Mouse (Mus musculus): ENCODE results near the gene Arl5c. TPM values are rescaled to one million over a fixed set of nuclear protein-coding genes. Genes with fewer than 3 reads are reported as not detected.

Arl5c gene
- 12.4 and 17.8 TPM in 2 replicates for polyA plus RNA-seq (2016; fragmentation: Nextera tagmentation; extraction: Ambion mirVana)

DNA sequence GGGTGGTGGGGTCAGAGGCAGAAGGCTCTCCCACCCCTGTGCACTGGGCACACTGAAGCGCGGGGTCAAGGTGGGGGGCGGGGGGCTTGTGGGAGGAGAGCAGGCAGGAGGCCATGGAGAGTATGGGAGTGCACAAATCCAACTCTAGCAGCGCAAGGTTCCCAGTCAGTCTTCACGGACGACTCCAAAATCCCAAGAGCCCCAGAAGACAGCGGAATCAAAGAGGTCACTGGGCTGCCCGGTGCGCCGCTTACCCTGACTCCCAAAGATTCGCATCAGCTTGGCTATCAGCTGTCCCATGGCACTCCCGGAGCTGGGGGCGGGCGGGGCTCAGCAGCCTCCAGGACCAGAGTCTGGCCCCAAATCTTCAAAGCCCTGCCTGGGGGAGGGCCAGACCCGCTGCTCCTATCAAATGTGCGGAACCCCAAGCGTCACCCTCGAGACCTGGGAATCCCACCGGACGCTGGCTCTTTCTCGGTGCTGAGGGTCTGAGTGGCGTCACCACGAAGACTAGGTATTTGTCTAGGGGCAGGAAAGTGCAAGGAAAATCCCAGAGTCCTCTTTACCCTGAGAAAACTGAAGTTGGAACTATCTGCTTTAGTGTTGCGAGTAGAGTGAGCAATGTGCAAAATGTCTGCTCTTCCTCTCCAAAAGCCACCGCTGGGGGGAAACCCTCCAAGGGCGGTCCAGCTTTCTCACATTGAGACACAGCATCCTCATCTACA lies at the start of gene Arl5c:
Arl5c (minus strand) TSS at position 618 of the 725 bp plus-strand sequence.
- Histone ChIP-seq H3K27ac (peak within 1 kb of the TSS; percentile 5; the same call in 1 of the 2 replicates), H3K4me1 (peaks cover 26% of the 10 kb centered on the region)

DNA sequence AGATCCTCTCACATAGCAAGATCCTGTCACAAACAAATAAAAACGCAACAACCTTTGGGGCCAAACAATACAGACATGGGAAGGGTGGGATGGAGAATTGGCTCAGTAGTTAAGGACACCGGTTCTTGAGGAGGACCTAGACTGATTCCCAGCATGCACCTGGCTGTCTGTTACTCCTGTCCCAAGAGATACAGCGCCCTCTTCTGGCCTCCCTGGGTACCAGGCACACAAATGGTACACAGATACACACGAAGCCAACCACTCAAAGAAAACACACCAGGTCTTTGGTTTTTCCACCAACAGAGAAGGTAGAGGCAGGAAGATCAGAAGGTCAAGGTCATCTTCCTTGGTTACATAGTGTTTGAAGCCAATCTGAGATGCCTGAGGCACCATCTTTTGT lies 49.6 kb upstream of the Arl5c start:
- peaks cover 41% of the 10 kb centered on the region for H3K27me3 ChIP-seq (ENCODE audit: low read depth, poor library complexity, severe bottlenecking)
- no peaks in the 10 kb centered on the region for H3K9me3 ChIP-seq (replicated peaks)
- WGBS, result 67% methylated on average over 4 of the region's 4 CpGs
- H3K36me3 ChIP-seq, result no peaks in the 10 kb centered on the region
- DNase-seq (ENCODE audit: low spot score), result no peak
- H3K4me3 ChIP-seq, result no peak overlapping the region
- H3K27ac ChIP-seq, result no peak overlapping the region
- H3K4me1 ChIP-seq, result peaks cover 16% of the 10 kb centered on the region

More for the DNA sequence above, at the start of gene Arl5c:
- DNase-seq (ENCODE audit: low spot score), result peak; percentile 62
- Histone ChIP-seq H3K36me3 (no peaks in the 10 kb centered on the region), H3K4me3 (peak within 1 kb of the TSS; percentile 52), H3K9me3 (replicated peaks) (no peaks in the 10 kb centered on the region), H3K27me3 (ENCODE audit: low read depth, poor library complexity, severe bottlenecking) (peaks cover 54% of the 10 kb centered on the region)
- WGBS, result 1% methylated on average over 26 of the region's 26 CpGs

DNA sequence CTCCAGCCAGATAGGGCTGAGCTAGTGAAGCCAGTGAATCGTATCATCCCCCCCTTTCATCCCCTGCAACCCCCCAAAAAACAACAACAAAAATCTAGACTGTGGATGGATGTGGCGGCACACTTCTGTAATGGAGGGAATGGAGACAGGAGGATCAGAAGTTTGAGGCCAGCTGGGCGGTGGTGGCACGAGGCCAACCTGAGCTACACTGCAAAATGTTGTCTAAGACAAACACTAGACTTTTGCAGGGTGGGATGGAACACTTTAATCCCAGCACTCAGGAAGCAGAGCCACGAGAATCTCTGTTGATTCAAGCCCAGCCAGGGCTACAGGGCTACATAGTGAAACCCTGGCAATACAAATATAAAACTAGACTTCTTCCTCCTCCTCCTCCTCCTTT lies 48.1 kb upstream of the Arl5c start:
- Histone ChIP-seq H3K36me3 (no peaks in the 10 kb centered on the region), H3K4me1 (peaks cover 14% of the 10 kb centered on the region), H3K27ac (no peak overlapping the region), H3K4me3 (no peak overlapping the region), H3K9me3 (replicated peaks) (no peaks in the 10 kb centered on the region), H3K27me3 (ENCODE audit: low read depth, poor library complexity, severe bottlenecking) (peaks cover 25% of the 10 kb centered on the region)
- no peak for DNase-seq (ENCODE audit: low spot score)
- 70% methylated on average over 5 of the region's 5 CpGs for WGBS

DNA sequence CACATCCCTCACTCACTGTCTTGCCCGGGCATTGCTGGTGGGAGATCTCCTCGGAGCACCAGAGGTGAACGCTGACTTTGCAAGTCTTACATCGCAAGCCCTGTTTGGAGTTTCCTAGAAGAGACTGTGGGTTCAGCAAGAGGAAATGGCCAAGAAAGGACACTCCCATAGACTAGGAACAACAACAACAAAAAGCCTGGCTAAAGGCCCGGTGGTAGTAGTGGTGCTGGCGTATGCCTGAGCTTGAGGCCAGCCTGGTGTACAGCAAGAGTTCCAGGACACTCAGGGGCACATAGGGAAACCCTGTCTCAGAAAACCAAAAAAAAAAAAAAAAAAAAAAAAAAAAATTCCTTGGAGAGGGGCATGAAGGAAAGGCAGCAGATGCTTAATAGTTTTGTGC lies 46.8 kb upstream of the Arl5c start:
- WGBS, result 93% methylated on average over 6 of the region's 6 CpGs
- Histone ChIP-seq H3K36me3 (no peaks in the 10 kb centered on the region), H3K4me3 (no peak overlapping the region), H3K27ac (no peak overlapping the region), H3K9me3 (replicated peaks) (no peaks in the 10 kb centered on the region), H3K4me1 (peaks cover 9% of the 10 kb centered on the region), H3K27me3 (ENCODE audit: low read depth, poor library complexity, severe bottlenecking) (peaks cover 18% of the 10 kb centered on the region)
- DNase-seq (ENCODE audit: low spot score), result no peak

DNA sequence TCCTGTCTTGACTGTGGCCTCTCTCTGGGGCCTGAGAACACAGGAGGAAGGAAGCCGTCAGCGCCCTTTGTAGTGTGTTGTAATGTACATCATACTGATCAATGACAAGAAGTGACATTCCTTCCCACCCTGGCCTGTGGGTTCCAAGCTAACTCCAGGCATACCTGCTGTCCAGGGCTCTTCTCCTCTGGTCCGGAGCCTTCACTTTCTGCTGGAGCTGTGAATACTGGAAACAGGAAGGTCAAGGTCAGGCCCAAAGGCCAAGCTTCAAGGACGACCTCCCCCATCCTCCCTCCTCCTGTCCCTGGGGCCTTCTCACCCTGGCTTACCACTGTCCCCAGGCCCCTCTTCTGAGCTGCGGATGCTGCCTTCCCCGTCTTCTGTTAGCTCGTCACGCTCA lies 45.0 kb upstream of the Arl5c start:
- Histone ChIP-seq H3K4me1 (peaks cover 11% of the 10 kb centered on the region), H3K27ac (no peak overlapping the region), H3K36me3 (no peaks in the 10 kb centered on the region), H3K4me3 (no peak overlapping the region), H3K9me3 (replicated peaks) (no peaks in the 10 kb centered on the region), H3K27me3 (ENCODE audit: low read depth, poor library complexity, severe bottlenecking) (peaks cover 30% of the 10 kb centered on the region)
- 72% methylated on average over 8 of the region's 8 CpGs for WGBS
- DNase-seq (ENCODE audit: low spot score), result no peak

DNA sequence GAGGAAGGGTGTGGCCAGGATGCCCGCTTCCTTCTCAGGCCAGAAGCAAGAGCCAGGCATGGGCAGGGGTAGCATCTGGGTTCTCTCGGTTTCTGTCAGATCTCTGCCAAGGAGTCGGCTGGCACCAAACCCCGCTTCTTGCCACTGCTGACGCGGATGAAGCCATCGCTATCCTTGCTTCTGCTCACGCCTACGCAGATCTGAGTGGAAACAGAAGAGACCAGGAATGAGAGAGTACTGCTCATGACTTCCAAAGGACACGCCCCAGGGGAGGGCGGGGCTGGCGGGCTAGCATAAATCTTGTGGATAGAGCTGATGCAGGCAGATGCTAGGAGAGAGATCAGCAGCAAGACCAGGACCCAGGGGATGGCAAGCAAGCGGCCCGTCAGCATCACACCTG lies 41.9 kb upstream of the Arl5c start:
- peaks cover 25% of the 10 kb centered on the region for H3K4me1 ChIP-seq
- no peak for DNase-seq (ENCODE audit: low spot score)
- WGBS, result 54% methylated on average over 14 of the region's 14 CpGs
- peaks cover 37% of the 10 kb centered on the region for H3K27me3 ChIP-seq (ENCODE audit: low read depth, poor library complexity, severe bottlenecking)
- H3K36me3 ChIP-seq, result no peaks in the 10 kb centered on the region
- no peaks in the 10 kb centered on the region for H3K9me3 ChIP-seq (replicated peaks)
- no peak overlapping the region for H3K4me3 ChIP-seq
- no peak overlapping the region for H3K27ac ChIP-seq

DNA sequence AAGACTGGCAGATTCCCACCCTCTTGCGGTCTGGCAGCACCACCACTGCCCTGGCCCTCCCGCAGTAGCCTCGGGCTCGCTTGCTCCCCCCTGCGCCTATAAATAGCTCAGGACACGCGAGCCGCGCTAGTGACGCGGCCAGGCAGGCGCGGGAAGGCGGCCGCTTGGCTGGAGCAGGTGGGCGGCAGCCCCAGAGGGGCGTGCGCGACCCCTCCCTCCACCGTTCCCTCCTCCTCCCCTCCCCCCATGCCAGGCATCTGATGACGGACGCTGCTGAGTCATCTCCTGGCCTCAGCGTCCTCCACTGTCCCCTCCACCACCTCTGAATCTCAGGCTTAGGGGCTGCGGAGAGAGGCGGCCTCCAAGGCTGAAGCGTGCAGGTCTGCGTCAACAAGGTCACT lies 40.0 kb upstream of the Arl5c start:
- Histone ChIP-seq H3K4me1 (peaks cover 22% of the 10 kb centered on the region), H3K9me3 (replicated peaks) (no peaks in the 10 kb centered on the region), H3K27me3 (ENCODE audit: low read depth, poor library complexity, severe bottlenecking) (peaks cover 37% of the 10 kb centered on the region), H3K4me3 (peak overlapping the region; percentile 52), H3K36me3 (peaks cover 4% of the 10 kb centered on the region), H3K27ac (peak overlapping the region; percentile 48)
- under 1% methylated on average over 27 of the region's 27 CpGs for WGBS
- DNase-seq (ENCODE audit: low spot score), result peak; percentile 69

DNA sequence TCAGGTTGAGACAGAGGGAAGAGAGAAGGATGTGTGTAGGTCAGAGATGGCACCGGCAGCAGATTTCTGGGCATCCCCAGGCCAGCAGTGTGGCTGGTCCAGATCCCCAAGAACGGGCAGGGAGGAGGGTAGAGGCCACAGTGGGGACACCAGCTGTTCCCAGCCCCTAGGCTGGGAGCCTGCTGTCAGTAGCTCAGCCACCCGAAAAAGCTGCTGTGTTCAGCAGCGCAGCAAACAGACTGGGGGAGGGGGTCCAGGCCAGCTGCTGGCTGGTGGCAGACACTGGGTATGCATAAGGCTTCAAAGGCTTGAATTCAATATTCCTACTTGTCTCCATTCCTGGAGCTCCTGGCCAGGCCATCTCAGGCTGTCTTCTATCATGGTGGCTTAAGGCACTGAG lies 38.9 kb upstream of the Arl5c start:
- no peak overlapping the region for H3K4me3 ChIP-seq
- WGBS, result 40% methylated on average over 4 of the region's 4 CpGs
- H3K27me3 ChIP-seq (ENCODE audit: low read depth, poor library complexity, severe bottlenecking), result peaks cover 37% of the 10 kb centered on the region
- H3K27ac ChIP-seq, result peak overlapping the region; percentile 36; the same call in 1 of the 2 replicates
- H3K4me1 ChIP-seq, result peaks cover 21% of the 10 kb centered on the region
- no peak for DNase-seq (ENCODE audit: low spot score)
- no peaks in the 10 kb centered on the region for H3K9me3 ChIP-seq (replicated peaks)
- peaks cover 16% of the 10 kb centered on the region for H3K36me3 ChIP-seq

DNA sequence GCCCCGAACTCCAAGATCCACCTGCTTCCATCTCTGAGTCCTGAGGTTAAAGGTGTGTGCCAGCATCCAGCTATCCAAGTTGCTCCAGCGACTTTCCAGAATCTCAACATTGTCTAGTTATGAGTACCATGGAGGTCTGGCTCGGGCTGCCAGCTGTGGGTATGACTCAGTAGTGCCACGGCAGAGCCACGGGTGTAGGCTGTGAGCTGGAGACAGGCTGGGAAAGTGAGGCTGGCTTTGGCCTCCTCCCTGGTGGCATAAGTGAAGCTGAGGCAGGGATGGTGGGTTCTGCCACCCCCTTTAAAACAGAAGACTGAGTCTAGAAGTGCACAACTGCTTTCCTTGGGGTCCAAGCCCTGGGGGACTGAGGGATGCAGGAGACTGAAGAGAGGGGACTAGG lies 38.1 kb upstream of the Arl5c start:
- H3K27ac ChIP-seq, result no peak overlapping the region
- peaks cover 37% of the 10 kb centered on the region for H3K27me3 ChIP-seq (ENCODE audit: low read depth, poor library complexity, severe bottlenecking)
- H3K4me3 ChIP-seq, result no peak overlapping the region
- no peak for DNase-seq (ENCODE audit: low spot score)
- H3K9me3 ChIP-seq (replicated peaks), result no peaks in the 10 kb centered on the region
- peaks cover 23% of the 10 kb centered on the region for H3K36me3 ChIP-seq
- WGBS, result 90% methylated on average over 5 of the region's 5 CpGs
- peaks cover 21% of the 10 kb centered on the region for H3K4me1 ChIP-seq

DNA sequence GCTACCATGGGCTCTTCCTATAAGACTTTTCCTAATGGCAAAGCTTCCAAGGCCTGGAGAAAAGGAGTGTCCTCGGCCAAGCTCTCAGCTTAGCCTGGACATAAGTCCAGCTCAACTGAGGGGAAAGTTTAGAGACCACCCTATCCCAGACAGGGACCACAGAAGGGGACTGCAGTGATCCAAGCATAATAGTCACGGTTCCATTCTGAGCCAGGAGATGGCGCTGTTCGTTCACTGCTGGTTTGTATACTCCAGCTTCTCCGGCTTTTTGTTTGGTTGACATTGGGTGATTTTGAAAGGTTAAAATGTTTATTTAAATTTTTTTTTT lies 35.4 kb upstream of the Arl5c start:
- Histone ChIP-seq H3K36me3 (peaks cover 36% of the 10 kb centered on the region), H3K27me3 (ENCODE audit: low read depth, poor library complexity, severe bottlenecking) (peaks cover 17% of the 10 kb centered on the region), H3K4me1 (peaks cover 27% of the 10 kb centered on the region), H3K27ac (no peak overlapping the region), H3K9me3 (replicated peaks) (no peaks in the 10 kb centered on the region), H3K4me3 (no peak overlapping the region)
- 14% methylated on average over 5 of the region's 5 CpGs for WGBS
- peak; percentile 87 for DNase-seq (ENCODE audit: low spot score)

DNA sequence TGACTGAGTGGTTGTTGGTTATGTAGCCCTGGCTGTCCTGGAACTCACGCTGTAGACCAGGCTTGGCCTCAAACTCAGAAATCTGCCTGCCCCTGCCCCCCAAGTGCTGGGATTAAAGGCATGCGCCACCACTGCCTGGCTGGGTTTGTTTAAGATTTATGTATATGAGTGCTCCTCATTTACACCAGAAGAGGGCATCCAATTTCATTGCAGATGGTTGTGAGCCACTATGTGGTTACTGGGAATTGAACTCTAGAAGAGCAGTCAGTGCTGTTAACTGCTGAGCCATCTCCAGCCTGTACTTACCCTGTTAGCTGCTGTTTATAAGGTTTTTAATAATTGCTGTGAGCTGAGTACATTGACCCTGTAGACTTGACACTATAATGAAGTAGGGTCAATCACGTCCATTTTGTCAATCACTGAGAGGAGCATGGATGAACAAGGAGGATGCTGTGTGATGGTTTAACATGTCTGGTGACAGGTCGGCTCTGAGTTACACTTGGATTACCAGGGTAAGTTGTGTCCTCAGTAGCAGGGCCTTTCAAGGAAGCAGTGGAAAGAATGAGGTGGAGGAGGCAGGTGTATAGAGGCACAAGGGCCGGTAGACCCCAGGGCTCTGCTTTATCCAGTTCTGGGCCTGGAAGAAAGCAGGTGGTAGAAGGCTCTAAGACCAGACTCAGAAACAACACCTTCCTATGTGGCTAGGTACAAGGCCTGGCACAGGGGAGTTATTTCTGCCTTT lies 34.9 kb upstream of the Arl5c start:
- H3K9me3 ChIP-seq (replicated peaks), result no peaks in the 10 kb centered on the region
- H3K36me3 ChIP-seq, result peaks cover 36% of the 10 kb centered on the region
- no peak overlapping the region for H3K27ac ChIP-seq
- DNase-seq (ENCODE audit: low spot score), result no peak
- H3K27me3 ChIP-seq (ENCODE audit: low read depth, poor library complexity, severe bottlenecking), result peaks cover 12% of the 10 kb centered on the region
- WGBS, result 62% methylated on average over 5 of the region's 5 CpGs
- no peak overlapping the region for H3K4me3 ChIP-seq
- H3K4me1 ChIP-seq, result peaks cover 25% of the 10 kb centered on the region

DNA sequence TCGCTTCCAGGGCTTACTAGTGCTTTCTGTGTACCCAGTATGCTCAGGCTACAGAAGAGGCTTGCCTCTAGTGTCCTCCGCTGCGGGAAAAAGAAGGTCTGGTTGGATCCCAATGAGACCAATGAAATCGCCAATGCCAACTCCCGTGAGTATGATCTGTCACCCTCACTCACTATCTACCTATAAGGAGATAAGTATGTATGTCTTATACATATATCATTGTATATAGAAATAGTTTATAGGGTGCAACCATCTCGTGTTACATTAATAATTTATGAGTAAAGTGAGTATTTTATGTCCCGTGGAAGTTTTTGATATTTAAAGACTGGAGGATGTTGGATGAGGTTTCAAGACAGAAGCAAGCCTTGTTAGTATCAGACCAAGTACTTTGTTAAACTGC lies 31.8 kb upstream of the Arl5c start:
- no peak for DNase-seq (ENCODE audit: low spot score)
- peak overlapping the region; percentile 99 for H3K27ac ChIP-seq
- no peaks in the 10 kb centered on the region for H3K9me3 ChIP-seq (replicated peaks)
- H3K36me3 ChIP-seq, result peaks cover 36% of the 10 kb centered on the region
- H3K4me3 ChIP-seq, result peak overlapping the region; percentile 99
- peaks cover 22% of the 10 kb centered on the region for H3K4me1 ChIP-seq
- WGBS, result 23% methylated on average over 7 of the region's 7 CpGs
- H3K27me3 ChIP-seq (ENCODE audit: low read depth, poor library complexity, severe bottlenecking), result no peaks in the 10 kb centered on the region

DNA sequence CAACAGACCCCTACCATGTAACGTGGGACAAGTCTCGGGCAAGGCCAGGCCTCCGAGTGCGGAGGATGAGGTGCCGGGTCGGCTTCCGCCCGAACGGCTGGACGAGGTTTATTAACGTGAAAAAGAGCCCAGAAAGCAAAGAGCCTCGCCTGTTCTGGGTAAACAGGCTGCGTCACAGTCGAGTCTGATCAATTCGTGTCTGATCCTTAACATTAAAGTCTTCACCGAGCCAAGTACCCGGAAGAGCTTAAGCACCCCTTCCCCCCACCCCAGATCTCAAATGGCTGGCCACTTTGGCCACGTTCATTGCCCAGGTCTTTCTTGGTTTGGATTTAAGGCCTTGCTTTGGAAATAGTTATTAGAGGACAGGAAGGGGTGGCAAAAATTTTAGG lies 31.3 kb upstream of the Arl5c start:
- H3K36me3 ChIP-seq, result peaks cover 36% of the 10 kb centered on the region
- H3K27me3 ChIP-seq (ENCODE audit: low read depth, poor library complexity, severe bottlenecking), result no peaks in the 10 kb centered on the region
- peaks cover 26% of the 10 kb centered on the region for H3K4me1 ChIP-seq
- under 1% methylated on average over 18 of the region's 18 CpGs for WGBS
- peak overlapping the region; percentile 99 for H3K27ac ChIP-seq
- DNase-seq (ENCODE audit: low spot score), result no peak
- H3K9me3 ChIP-seq (replicated peaks), result no peaks in the 10 kb centered on the region
- H3K4me3 ChIP-seq, result peak overlapping the region; percentile 99

Measured in limb, embryonic 10.5 days (tissue).